Mouse (Mus musculus): Measurements from ENCODE around the gene Olfr635.
"Not testable (repeated sequence)": the region's sequence is repeated elsewhere in the genome, so short reads cannot be mapped to it uniquely, and the experiment has no call there.

The Olfr635 gene

DNA sequence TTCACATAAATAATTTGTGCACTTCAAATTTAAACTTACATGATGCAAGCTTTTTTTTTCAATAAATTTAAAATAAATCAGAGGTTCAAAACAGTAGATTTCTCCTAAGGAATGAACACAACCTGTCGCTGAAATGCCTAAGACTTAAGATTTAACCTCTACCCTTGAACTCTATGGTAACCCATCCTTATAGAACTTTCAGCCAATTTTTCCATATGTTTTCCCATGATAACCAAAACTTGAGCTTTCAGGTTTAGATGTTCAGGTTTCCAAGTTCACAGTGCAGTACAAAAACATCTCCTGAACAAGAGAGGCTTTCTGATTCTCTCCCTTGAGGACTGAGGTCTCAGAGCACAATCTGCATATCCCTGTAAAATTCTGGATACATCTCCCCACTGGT lies at the start of gene Olfr635:
Gene Olfr635, plus strand, starts transcription at position 301 of the 400 bp plus-strand sequence.
- no peak for DNase-seq (ENCODE audit: extremely low read depth, low read depth)

- no peak for DNase-seq (ENCODE audit: extremely low read depth, low read depth)
Measured at GRCm38 (mm10) chr7:103928525-103928924, 42.4 kb upstream of the Olfr635 start, which contains the start of gene Olfr631. Gene Olfr631 (plus strand): TSS chr7:103928825.

DNA sequence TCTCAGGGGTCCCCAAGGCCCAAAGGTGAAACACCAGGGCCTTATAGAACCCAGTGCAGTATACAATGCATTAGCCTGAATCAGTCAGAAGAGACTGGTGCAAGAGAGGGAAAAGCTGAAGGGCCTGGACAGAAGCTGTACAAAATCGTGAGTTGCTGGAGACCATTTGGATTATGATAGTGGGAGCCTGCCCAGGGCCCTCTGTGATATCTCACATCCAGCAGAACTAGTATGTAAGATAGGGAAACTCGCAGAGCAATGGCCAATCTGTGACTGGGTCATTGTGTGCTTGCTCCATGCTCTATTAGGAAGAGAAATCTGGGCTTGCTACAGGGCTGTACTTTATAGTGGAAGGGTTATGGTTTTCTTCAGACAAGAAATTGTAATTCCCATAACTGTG lies 36.7 kb upstream of the Olfr635 start, which contains the start of gene Olfr632:
Gene Olfr632, plus strand, starts transcription at position 84 of the 400 bp plus-strand sequence.
- no peak for DNase-seq (ENCODE audit: extremely low read depth, low read depth)

DNA sequence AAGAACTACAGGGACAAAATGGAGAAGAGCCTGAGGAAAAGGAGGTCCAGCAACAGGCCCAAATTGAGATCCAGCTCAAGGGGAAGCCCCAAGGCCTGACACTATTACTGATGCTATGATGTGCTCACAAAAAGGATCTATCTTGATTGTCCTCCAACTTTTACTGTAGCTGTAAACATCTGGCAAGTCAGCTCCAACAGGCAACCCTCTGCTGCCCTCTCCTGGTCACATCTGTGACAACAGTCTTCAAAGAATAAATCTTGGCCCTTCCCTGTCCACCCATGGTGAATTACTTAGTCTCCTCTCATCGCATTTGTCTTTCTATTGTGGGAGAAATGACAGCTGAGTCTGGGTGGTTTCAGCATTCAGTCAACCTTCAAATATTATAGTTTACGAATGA lies 28.2 kb upstream of the Olfr635 start:
- DNase-seq (ENCODE audit: extremely low read depth, low read depth): peak; percentile 33

DNA sequence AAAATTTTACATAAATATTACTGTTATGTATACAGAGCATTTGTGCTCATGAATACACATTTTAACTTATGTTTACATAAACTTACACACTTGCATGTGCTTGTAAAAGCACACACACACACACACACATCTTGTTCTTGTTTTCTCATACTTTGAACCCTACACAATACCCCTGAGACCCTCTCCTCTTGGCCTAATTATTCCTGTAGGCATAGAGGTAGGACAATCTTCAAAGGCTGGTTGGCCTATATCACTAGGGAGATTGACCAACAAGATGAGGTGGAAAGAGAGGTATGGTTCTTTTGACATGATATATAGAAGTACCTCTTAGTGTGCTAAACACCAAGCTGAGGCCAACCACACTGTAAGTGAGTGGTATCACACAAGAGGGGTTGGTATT lies 26.8 kb upstream of the Olfr635 start, which contains the start of gene Olfr633:
Gene Olfr633, plus strand, starts transcription at position 301 of the 400 bp plus-strand sequence.
- DNase-seq (ENCODE audit: extremely low read depth, low read depth): no peak

DNA sequence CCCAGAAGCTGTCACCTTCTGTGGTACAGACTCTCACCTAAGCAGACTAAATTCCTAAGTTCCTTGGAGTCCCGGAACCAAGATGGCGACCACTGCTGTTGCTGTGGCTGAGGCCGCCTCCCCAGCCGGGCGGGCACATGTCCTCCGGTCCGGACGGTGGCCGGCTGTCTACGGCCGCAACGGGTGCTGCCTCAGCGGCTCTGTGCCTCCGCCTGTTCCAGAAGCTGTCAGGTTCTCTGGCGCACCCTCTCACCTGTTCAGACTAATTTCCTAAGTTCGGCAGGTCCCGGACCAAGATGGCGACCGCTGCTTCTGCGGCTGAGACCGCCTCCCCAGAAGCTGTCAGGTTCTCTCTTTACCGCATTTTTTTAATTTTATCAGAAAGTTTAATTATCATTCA lies 4.1 kb upstream of the Olfr635 start:
- DNase-seq (ENCODE audit: extremely low read depth, low read depth): not testable (repeated sequence)

DNA sequence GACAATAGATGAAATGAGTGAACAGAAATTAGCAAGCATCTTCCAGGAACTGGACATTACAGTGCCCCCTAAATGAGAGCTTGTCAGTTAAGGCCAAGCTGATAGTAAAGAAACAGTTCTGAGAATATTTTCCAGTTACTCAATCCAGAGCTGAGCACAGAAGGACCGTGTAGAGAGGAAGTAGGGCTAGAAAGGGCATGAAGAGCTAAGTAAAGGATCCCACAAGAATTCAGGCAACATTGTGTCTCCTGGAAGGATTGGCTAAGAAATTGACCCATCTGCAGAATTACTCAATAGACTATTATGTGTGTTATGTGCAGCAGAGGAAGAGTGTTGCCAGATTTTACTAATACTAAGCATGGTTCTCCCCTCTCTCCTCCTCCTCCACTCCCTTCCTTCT lies 830 bp downstream of the Olfr635 start:
- no peak for DNase-seq (ENCODE audit: extremely low read depth, low read depth)

DNA sequence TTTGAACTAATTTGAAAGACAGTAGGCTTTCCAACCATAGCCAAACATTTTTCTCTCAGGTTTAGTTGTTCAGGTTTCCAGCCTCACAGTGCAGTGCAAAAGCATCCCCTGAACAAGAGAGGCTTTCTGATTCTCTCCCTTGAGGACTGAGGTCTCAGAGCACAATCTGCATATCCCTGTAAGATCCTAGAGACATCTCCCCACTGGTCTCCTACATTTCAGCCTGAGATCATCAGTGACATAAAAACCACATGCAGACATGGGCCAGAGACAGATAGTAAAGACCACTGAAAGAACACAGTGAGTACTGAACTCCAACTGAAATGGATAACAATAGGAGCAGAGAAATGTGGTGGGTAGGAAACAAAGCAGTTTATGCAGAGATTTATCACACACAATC lies 27.5 kb downstream of the Olfr635 start, which contains the start of gene Olfr638:
Gene Olfr638, plus strand, starts transcription at position 301 of the 400 bp plus-strand sequence.
- DNase-seq (ENCODE audit: extremely low read depth, low read depth): no peak

GRCm38 (mm10) chr7:103999124-103999523 lies 28.2 kb downstream of the Olfr635 start:
- DNase-seq (ENCODE audit: extremely low read depth, low read depth): no peak

GRCm38 (mm10) chr7:104017203-104017602 lies 46.3 kb downstream of the Olfr635 start, which contains the start of gene Olfr639:
Gene Olfr639 (minus strand): TSS chr7:104017303.
- no peak for DNase-seq (ENCODE audit: extremely low read depth, low read depth)

DNA sequence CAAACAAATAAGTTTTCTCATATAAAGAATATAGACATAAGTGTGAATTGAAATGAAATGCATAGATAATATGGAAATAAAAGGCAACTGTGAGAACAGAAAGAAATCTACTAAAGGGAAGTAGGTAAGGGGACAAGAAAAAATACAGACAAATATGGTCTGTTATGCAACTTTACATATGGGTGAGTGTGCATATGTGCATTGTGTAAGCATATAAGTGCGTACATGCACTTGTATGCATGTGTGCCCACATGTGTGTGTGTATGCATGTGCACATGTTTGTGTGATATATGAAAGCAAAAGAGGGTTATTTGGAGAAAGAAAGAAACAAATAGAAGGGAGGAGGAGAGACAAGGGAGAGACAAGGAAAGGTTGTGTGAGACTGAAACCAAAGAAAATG lies 48.0 kb downstream of the Olfr635 start:
- no peak for DNase-seq (ENCODE audit: extremely low read depth, low read depth)

DNA sequence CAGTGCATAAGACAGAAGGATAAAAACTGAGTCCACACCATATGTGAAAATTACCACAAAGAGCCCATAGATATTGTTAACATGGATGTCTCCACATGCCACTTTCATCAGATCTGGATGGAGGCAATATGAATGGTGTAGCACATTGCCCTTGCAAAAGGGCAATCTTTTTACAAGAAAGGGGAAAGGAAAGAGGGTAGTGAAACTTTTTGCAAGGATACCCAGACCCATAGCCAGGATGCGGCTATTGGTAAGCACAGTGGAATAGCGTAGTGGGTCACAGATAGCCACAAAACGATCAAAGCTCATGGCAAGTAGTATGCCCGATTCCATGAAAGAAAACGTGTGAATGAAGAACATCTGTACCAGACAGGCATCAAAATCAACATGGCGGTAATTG lies 50.7 kb downstream of the Olfr635 start:
- DNase-seq (ENCODE audit: extremely low read depth, low read depth): no peak

GRCm38 (mm10) chr7:104025473-104025872 lies 54.5 kb downstream of the Olfr635 start, which contains the start of gene Olfr640:
Gene Olfr640 (minus strand): TSS chr7:104025573.
- no peak for DNase-seq (ENCODE audit: extremely low read depth, low read depth)

- no peak for DNase-seq (ENCODE audit: extremely low read depth, low read depth)
Measured at GRCm38 (mm10) chr7:104026978-104027377, 56.0 kb downstream of the Olfr635 start.

GRCm38 (mm10) chr7:104035145-104035544 lies 64.2 kb downstream of the Olfr635 start, which contains the start of gene Olfr641:
Gene Olfr641 (plus strand): TSS chr7:104035445.
- no peak for DNase-seq (ENCODE audit: extremely low read depth, low read depth)
